Comparison of ENCODE assay signal across 13 mouse cellular contexts in the genomic region with DNA sequence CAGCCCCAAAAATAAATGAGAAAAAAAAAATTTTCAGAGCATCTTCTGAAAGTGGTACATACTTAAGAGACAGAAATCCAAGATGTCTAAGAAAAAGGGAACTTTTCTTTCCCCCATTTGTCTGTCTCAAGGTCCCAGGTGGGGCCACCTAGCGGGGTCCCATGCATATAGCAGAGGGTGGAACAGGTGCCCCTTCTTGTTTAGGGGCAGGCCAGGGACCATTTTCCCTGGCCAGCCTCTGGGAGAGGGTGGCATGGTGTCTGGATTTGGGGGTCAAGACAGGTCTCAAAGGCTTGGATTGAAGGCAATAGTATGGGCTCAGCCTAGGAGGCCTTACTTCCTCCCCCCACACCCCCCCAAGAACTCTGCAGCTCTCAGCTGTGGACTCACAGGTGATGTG. TPM values are rescaled to one million over a fixed set of nuclear protein-coding genes. Genes with fewer than 3 reads are reported as not detected.
A peak's percentile ranks its signal among the peaks of the same experiment; 100 is the strongest.
DNase-seq lines count a peak whose midpoint lies in the region; TF ChIP-seq lines count a peak whose summit lies in the region.
"Had no signal": no experiment of that assay in that cellular context is flagged by ENCODE, and none has a peak within 500 bp of the region (broad histone marks: within the 10 kb centered on the region; RNA-seq: fewer than 3 reads in every experiment).

No protein-coding gene starts in this region.

- peak overlapping the region; percentile 59 for H3K27ac ChIP-seq in gastrocnemius, adult 2 months
- H3K27ac ChIP-seq: hindbrain, embryonic 13.5 days; neural tube, embryonic 12.5 days had no signal

- peak overlapping the region; percentile 82 for H3K4me2 ChIP-seq in myocyte (ENCODE audit: low read depth)
- H3K4me2 ChIP-seq: hindbrain, embryonic 13.5 days; neural tube, embryonic 12.5 days had no signal

- intact Hi-C loops in gastrocnemius, adult 2 months (cut with DNase I), result no loop called here
- intact Hi-C loops in gastrocnemius, postnatal 14 days (cut with DNase I; ENCODE audit: low total_unique reads), result no loop called here

- DNase-seq in gastrocnemius, adult 2 months, result no peak
- DNase-seq in gastrocnemius, postnatal 14 days, result no peak
- DNase-seq in B cell, adult 2 months, result peak; percentile 61 to 67
- DNase-seq in induced T-regulatory cell, adult 2 months (ENCODE audit: low read depth), result peak; percentile 74
- no peak for DNase-seq in frontal cortex, postnatal 10 days (ENCODE audit: low spot score in 2 of 2)
- no peak for DNase-seq in adrenal gland, adult (ENCODE audit: inconsistent age in 2 of 2, low spot score in 1 of 2)
- DNase-seq in frontal cortex, postnatal 25 days (ENCODE audit: low spot score in 2 of 2), result no peak
- DNase-seq: cerebellum, adult 9-10 months; left cerebral cortex, postnatal 4 days; midbrain, embryonic 14.5 days had no signal

- peaks cover 89% of the 10 kb centered on the region for H3K79me2 ChIP-seq in myocyte (ENCODE audit: control insufficient read depth, insufficient read depth)

- no peak overlapping the region for H3K4me3 ChIP-seq in gastrocnemius, adult 2 months
- no peak overlapping the region for H3K4me3 ChIP-seq in myocyte
- H3K4me3 ChIP-seq: hindbrain, embryonic 13.5 days; neural tube, embryonic 12.5 days had no signal

- H3K27me3 ChIP-seq in myocyte (ENCODE audit: control insufficient read depth, insufficient read depth, insufficient read length), result no peaks in the 10 kb centered on the region
- H3K27me3 ChIP-seq: hindbrain, embryonic 13.5 days; neural tube, embryonic 12.5 days had no signal

- no peak for TF ChIP-seq POLR2A in myocyte (IDR thresholded peaks at IDR 0.05; ENCODE audit: insufficient read length, low read depth)

- H3ac ChIP-seq in myocyte (ENCODE audit: control insufficient read depth, insufficient read length), result no peak overlapping the region

- no peaks in the 10 kb centered on the region for H3K36me3 ChIP-seq in myocyte (ENCODE audit: control insufficient read depth, insufficient read depth)
- H3K36me3 ChIP-seq: hindbrain, embryonic 13.5 days; neural tube, embryonic 12.5 days had no signal

- no peak for TF ChIP-seq CTCF in gastrocnemius, adult 2 months (IDR thresholded peaks at IDR 0.05)

TF ChIP-seq in myocyte, 11 proteins besides CTCF, POLR2A, EP300 and RAD21:
- no peak for TF ChIP-seq POLR2AphosphoS2 (IDR thresholded peaks at IDR 0.05; ENCODE audit: insufficient read length, low read depth)
- TF ChIP-seq USF1 (IDR thresholded peaks at IDR 0.05; ENCODE audit: low read depth), result no peak
- no peak for TF ChIP-seq MAX (IDR thresholded peaks at IDR 0.05; ENCODE audit: low read depth)
- TF ChIP-seq TCF12 (IDR thresholded peaks at IDR 0.05; ENCODE audit: insufficient read depth, poor library complexity, severe bottlenecking), result no peak
- TF ChIP-seq MYOD1 (IDR thresholded peaks at IDR 0.05; ENCODE audit: control insufficient read depth in 1 of 3, insufficient read length in 2 of 3, low read depth in 2 of 3), result no peak
TF ChIP-seq in myocyte: peak in this region for 0.

RNA-seq across cellular contexts. Expression of a gene that starts 17.7 kb away (rescaled TPM):
- 1 to 10 TPM; 3.4 to 6.6 TPM for total RNA-seq in gastrocnemius, adult 2 months (2021)
- 10 to 100 TPM in 1 of 2 experiments, 1 to 10 TPM in 1; 6.8 to 13.3 TPM for total RNA-seq in gastrocnemius, postnatal 14 days (2021)
- 72.3 TPM for polyA plus RNA-seq in myocyte (2012; fragmentation: generic; extraction: Trizol)

Comparison
In these comparisons a context has a peak if more than half of its experiments do, and no peak if none do; other contexts are left out.
1. DNase-seq: peak in B cell, adult 2 months (2 of 2) and induced T-regulatory cell, adult 2 months (single experiment); none in gastrocnemius, adult 2 months (single experiment), gastrocnemius, postnatal 14 days (single experiment), frontal cortex, postnatal 10 days (0 of 2), adrenal gland, adult (0 of 2) and frontal cortex, postnatal 25 days (0 of 2).